Mouse (Mus musculus) erythroblast, embryonic 14.5 days (primary cell): Measurements from ENCODE around the gene Cd47.

Experiments used
- GATA1 ChIP-seq: IDR thresholded peaks from 2 replicates; pipeline ENCODE4 v1.6.1; 2012; ENCODE audit warnings: low read length, inconsistent platforms, mixed read lengths
- TAL1 ChIP-seq: IDR thresholded peaks from 3 replicates; pipeline ENCODE4 v1.6.1; 2012; ENCODE audit warnings: low read length, inconsistent platforms, mixed read lengths

DNA sequence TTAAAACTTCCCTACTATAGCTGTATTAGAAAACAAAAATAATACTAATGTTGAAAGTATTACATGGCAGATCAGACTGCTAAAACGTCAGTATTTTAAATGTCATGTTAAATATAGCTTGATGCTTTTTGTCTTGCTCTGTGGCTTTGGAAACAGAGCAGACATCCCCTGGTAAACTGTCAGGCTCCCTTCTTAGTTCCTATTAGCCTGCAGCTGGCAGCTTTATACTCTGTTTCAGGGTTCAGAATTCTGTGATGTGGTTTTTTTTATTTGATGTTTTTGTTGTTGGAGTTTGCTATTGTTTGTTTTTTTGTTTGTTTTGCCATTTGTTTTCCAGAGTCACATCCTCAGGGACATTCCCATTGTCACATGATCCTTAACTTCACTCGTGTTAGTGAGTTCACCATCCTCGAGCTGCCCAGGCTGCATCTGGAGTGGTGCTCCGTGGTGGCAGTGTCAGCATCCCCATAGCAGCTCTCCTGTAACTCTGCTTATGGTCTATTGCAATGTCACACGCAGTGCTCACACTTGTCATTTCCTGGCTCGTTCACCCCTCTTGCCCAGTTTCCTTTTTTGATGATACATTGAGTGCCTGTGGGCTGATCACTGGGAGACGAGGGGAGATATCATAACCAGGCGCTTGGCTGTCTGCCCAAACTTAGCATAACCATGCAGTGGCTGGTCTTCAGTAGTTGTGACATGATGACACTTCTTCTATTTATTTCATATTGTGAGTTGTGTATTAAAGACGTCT is 87.7 kb downstream of the Cd47 start:
- no peak for TF ChIP-seq GATA1
- TF ChIP-seq TAL1 = no peak
